9 mouse cellular contexts compared by ENCODE assay signal in genomic region chr13:95547090-95547611, GRCm38 (mm10). TPM values are rescaled to one million over a fixed set of nuclear protein-coding genes. Genes with fewer than 3 reads are reported as not detected.
A peak's percentile ranks its signal among the peaks of the same experiment; 100 is the strongest.
DNase-seq lines count a peak whose midpoint lies in the region; ATAC-seq lines count a peak whose summit lies in the region.
"Had no signal": no experiment of that assay in that cellular context is flagged by ENCODE, and none has a peak within 500 bp of the region (broad histone marks: within the 10 kb centered on the region; RNA-seq: fewer than 3 reads in every experiment).

No protein-coding gene starts in this region.

- no peak overlapping the region for H3K27ac ChIP-seq in forebrain, embryonic 13.5 days
- H3K27ac ChIP-seq in limb, embryonic 13.5 days = 0 out of 2 replicates have a peak overlapping the region, but pooled peaks have one; percentile 52
- H3K27ac ChIP-seq in stomach, embryonic 16.5 days (ENCODE audit: low read length) = peak overlapping the region; percentile 73; the same call in 1 of the 2 replicates

- H3K27me3 ChIP-seq in forebrain, embryonic 13.5 days = no peaks in the 10 kb centered on the region
- H3K27me3 ChIP-seq in limb, embryonic 13.5 days = 0 out of 2 replicates have a peak, but pooled peaks cover 4% of the 10 kb centered on the region
- no peaks in the 10 kb centered on the region for H3K27me3 ChIP-seq in stomach, embryonic 16.5 days (ENCODE audit: control insufficient read depth, insufficient read depth, low read length)

- intact Hi-C loops in gastrocnemius, postnatal 36 days (cut with DNase I) = no loop called here

- no peak overlapping the region for H3K4me2 ChIP-seq in forebrain, embryonic 13.5 days
- no peak overlapping the region for H3K4me2 ChIP-seq in limb, embryonic 13.5 days (replicated peaks)
- no peak overlapping the region for H3K4me2 ChIP-seq in stomach, embryonic 16.5 days (ENCODE audit: low read depth, low read length)

- H3K4me3 ChIP-seq in forebrain, embryonic 13.5 days = no peak overlapping the region
- H3K4me3 ChIP-seq in limb, embryonic 13.5 days = no peak overlapping the region
- H3K4me3 ChIP-seq in stomach, embryonic 16.5 days (replicated peaks; ENCODE audit: low read length) = no peak overlapping the region

- H3K9me3 ChIP-seq in forebrain, embryonic 13.5 days (replicated peaks) = no peaks in the 10 kb centered on the region
- H3K9me3 ChIP-seq in limb, embryonic 13.5 days = no peaks in the 10 kb centered on the region
- H3K9me3 ChIP-seq in stomach, embryonic 16.5 days (replicated peaks; ENCODE audit: control insufficient read depth, low read length) = no peaks in the 10 kb centered on the region

- peak; percentile 55; the same call in 1 of the 2 replicates for ATAC-seq in forebrain, embryonic 13.5 days
- peak; percentile 58; the same call in 1 of the 2 replicates for ATAC-seq in limb, embryonic 13.5 days (ENCODE audit: low FRiP score, low read depth)
- ATAC-seq in stomach, embryonic 16.5 days (ENCODE audit: insufficient read depth, low FRiP score) = peak; percentile 30; the same call in 1 of the 2 replicates

- WGBS in forebrain, embryonic 13.5 days = 42% methylated on average over 12 of the region's 12 CpGs
- WGBS in limb, embryonic 13.5 days = 28% methylated on average over 12 of the region's 12 CpGs
- WGBS in stomach, embryonic 16.5 days = 35% methylated on average over 12 of the region's 12 CpGs

- DNase-seq in thymus, postnatal 0 days (ENCODE audit: low spot score) = peak; percentile 25
- no peak for DNase-seq in thymus, postnatal 4 days
- DNase-seq in layer of hippocampus, adult 18-20 months (ENCODE audit: low spot score in 2 of 2) = no peak
- DNase-seq in gastrocnemius, postnatal 36 days = no peak
- no peak for DNase-seq in layer of hippocampus, postnatal 36 days
- DNase-seq: heart, postnatal 4 days had no signal

- no peaks in the 10 kb centered on the region for H3K36me3 ChIP-seq in forebrain, embryonic 13.5 days (ENCODE audit: poor library complexity, severe bottlenecking)
- no peaks in the 10 kb centered on the region for H3K36me3 ChIP-seq in limb, embryonic 13.5 days
- H3K36me3 ChIP-seq in stomach, embryonic 16.5 days (ENCODE audit: control insufficient read depth, insufficient read depth, low read length) = no peaks in the 10 kb centered on the region

- H3K4me1 ChIP-seq in forebrain, embryonic 13.5 days = peaks cover 23% of the 10 kb centered on the region
- H3K4me1 ChIP-seq in limb, embryonic 13.5 days = peaks cover 39% of the 10 kb centered on the region
- peaks cover 26% of the 10 kb centered on the region for H3K4me1 ChIP-seq in stomach, embryonic 16.5 days (ENCODE audit: control insufficient read depth, insufficient read depth, low read length)

- no peak overlapping the region for H3K9ac ChIP-seq in forebrain, embryonic 13.5 days
- H3K9ac ChIP-seq in limb, embryonic 13.5 days = no peak overlapping the region
- no peak overlapping the region for H3K9ac ChIP-seq in stomach, embryonic 16.5 days (ENCODE audit: low read length)

RNA-seq across cellular contexts. Expression of gene F2rl1, which starts 22.1 kb away (rescaled TPM):
- 1.8 TPM in 2 replicates for polyA plus RNA-seq in thymus, postnatal 0 days (2015; fragmentation: Nextera tagmentation; extraction: Ambion mirVana)
- 0.08 TPM in 1 of 2 replicates, not detected in the other for polyA plus RNA-seq in forebrain, embryonic 13.5 days (2015; fragmentation: Nextera tagmentation; extraction: Ambion mirVana)
- polyA plus RNA-seq in limb, embryonic 13.5 days (2015; fragmentation: Nextera tagmentation; extraction: Ambion mirVana) = 0.74 and 0.85 TPM in 2 replicates
- 14.9 and 17.7 TPM in 2 replicates for polyA plus RNA-seq in stomach, embryonic 16.5 days (2015; fragmentation: Nextera tagmentation; extraction: Ambion mirVana)
- under 1 TPM; 0.15 to 0.22 TPM for total RNA-seq in layer of hippocampus, adult 18-20 months (2021)
- total RNA-seq in gastrocnemius, postnatal 36 days (2021) = under 1 TPM; 0.20 to 0.91 TPM
- under 1 TPM in 1 of 2 experiments, not detected in 1; 0.30 TPM for total RNA-seq in layer of hippocampus, postnatal 36 days (2021)
